22 mouse cellular contexts compared by ENCODE assay signal in the genomic region with DNA sequence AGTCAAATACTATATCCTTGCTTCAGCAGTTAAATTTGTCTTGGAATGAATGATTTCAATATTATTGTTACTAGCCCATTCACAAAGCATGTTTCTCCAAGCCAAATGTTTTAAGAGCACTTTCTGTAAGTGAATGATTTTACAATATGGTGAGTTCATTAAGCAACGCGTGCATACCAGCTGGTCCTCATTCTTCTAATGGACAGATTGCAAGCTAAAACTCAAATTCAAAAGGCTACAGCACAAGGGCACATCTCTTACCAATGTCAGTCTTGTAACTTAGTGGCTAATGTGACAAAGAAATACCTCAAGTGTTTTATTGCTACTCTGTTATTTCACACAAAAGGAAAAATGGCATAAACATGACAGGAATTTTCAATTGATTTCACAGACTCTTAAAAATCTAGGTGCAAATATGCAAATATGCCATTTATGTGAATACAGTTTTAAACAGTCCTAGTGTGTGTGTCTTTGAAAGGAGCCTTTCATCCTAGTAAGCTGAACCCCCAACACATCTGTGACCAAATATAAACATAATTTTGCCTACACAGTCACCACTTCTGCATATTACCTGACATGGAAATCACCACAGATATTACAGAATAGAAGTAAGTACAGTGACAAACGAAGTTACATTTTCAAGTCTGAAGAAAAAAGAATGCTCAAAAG.
A peak's percentile ranks its signal among the peaks of the same experiment; 100 is the strongest.
DNase-seq lines count a peak whose midpoint lies in the region; ATAC-seq and TF ChIP-seq lines count a peak whose summit lies in the region.
"Had no signal": no experiment of that assay in that cellular context is flagged by ENCODE, and none has a peak within 500 bp of the region (broad histone marks: within the 10 kb centered on the region; RNA-seq: fewer than 3 reads in every experiment).

No protein-coding gene starts in this region.

- H3K9me3 ChIP-seq in forebrain, embryonic 13.5 days (replicated peaks) = no peaks in the 10 kb centered on the region
- H3K9me3 ChIP-seq in forebrain, embryonic 11.5 days (ENCODE audit: control insufficient read depth, low read length) = no peaks in the 10 kb centered on the region
- H3K9me3 ChIP-seq: embryonic facial prominence, embryonic 15.5 days; heart, embryonic 13.5 days had no signal

- H3K36me3 ChIP-seq in forebrain, embryonic 13.5 days (ENCODE audit: poor library complexity, severe bottlenecking) = no peaks in the 10 kb centered on the region
- H3K36me3 ChIP-seq in forebrain, embryonic 11.5 days (ENCODE audit: control insufficient read depth, insufficient read depth, low read length) = no peaks in the 10 kb centered on the region
- H3K36me3 ChIP-seq: embryonic facial prominence, embryonic 15.5 days; heart, embryonic 13.5 days had no signal

- TF ChIP-seq POLR2A in brain, embryonic 14.5 days (IDR thresholded peaks at IDR 0.05; ENCODE audit: borderline replicate concordance, extremely low read depth, insufficient read depth, insufficient read length, poor library complexity, severe bottlenecking) = no peak

- 61% methylated on average over 3 of the region's 3 CpGs for WGBS in forebrain, embryonic 13.5 days
- 85% methylated on average over 3 of the region's 3 CpGs for WGBS in forebrain, embryonic 11.5 days

- no peaks in the 10 kb centered on the region for H3K4me1 ChIP-seq in forebrain, embryonic 13.5 days
- H3K4me1 ChIP-seq in forebrain, embryonic 11.5 days (replicated peaks; ENCODE audit: control insufficient read depth, insufficient read depth, low read length) = no peaks in the 10 kb centered on the region
- H3K4me1 ChIP-seq: embryonic facial prominence, embryonic 15.5 days; heart, embryonic 13.5 days had no signal

- no peak overlapping the region for H3K4me3 ChIP-seq in forebrain, embryonic 13.5 days
- H3K4me3 ChIP-seq in forebrain, embryonic 11.5 days (ENCODE audit: low read depth, low read length) = no peak overlapping the region
- H3K4me3 ChIP-seq: embryonic facial prominence, embryonic 15.5 days; erythroblast, embryonic 14.5 days; heart, embryonic 13.5 days had no signal

- ATAC-seq in forebrain, embryonic 13.5 days = peak; percentile 71
- no peak for ATAC-seq in forebrain, embryonic 11.5 days (replicated peaks; ENCODE audit: low FRiP score)
- ATAC-seq: hindbrain, embryonic 16.5 days; inflammation-experienced regulatory T-cells, adult 6 months; intestine, postnatal 0 days; Patski had no signal

- no peak overlapping the region for H3K9ac ChIP-seq in forebrain, embryonic 13.5 days
- H3K9ac ChIP-seq in forebrain, embryonic 11.5 days (ENCODE audit: low read length) = no peak overlapping the region
- H3K9ac ChIP-seq: embryonic facial prominence, embryonic 15.5 days; heart, embryonic 13.5 days had no signal

- DNase-seq in forebrain, embryonic 11.5 days (ENCODE audit: low spot score) = no peak
- DNase-seq in layer of hippocampus, adult 9-11 months = peak; percentile 4
- no peak for DNase-seq in layer of hippocampus, postnatal 36 days
- peak; percentile 76 for DNase-seq in brain, embryonic 14.5 days (ENCODE audit: low read depth)
- DNase-seq in frontal cortex, postnatal 36 days (ENCODE audit: low spot score in 2 of 2) = no peak
- no peak for DNase-seq in T-cell, adult 2 months (ENCODE audit: low spot score)
- DNase-seq: adrenal gland, adult 2 months; adrenal gland, postnatal 25 days; cerebellum, adult 2 months; cerebellum, postnatal 10 days; embryo, embryonic 11 days; gastrocnemius, postnatal 36 days; heart, adult 11 months; heart, postnatal 36 days had no signal

- H3K27me3 ChIP-seq in forebrain, embryonic 13.5 days = no peaks in the 10 kb centered on the region
- no peaks in the 10 kb centered on the region for H3K27me3 ChIP-seq in forebrain, embryonic 11.5 days (ENCODE audit: control insufficient read depth, insufficient read depth, low read length)
- H3K27me3 ChIP-seq: embryonic facial prominence, embryonic 15.5 days; heart, embryonic 13.5 days; Patski had no signal

- no peak overlapping the region for H3K27ac ChIP-seq in forebrain, embryonic 13.5 days
- no peak overlapping the region for H3K27ac ChIP-seq in forebrain, embryonic 11.5 days (ENCODE audit: low read depth, low read length)
- H3K27ac ChIP-seq: embryonic facial prominence, embryonic 15.5 days; heart, embryonic 13.5 days had no signal

- TF ChIP-seq CTCF in brain, embryonic 14.5 days (IDR thresholded peaks at IDR 0.05; ENCODE audit: borderline replicate concordance, extremely low read depth, insufficient read depth, insufficient read length) = no peak

- H3K4me2 ChIP-seq in forebrain, embryonic 13.5 days = no peak overlapping the region
- H3K4me2 ChIP-seq in forebrain, embryonic 11.5 days (ENCODE audit: low read depth, low read length, severe bottlenecking) = no peak overlapping the region
- H3K4me2 ChIP-seq: embryonic facial prominence, embryonic 15.5 days; heart, embryonic 13.5 days had no signal

Comparison
In these comparisons a context has a peak if more than half of its experiments do, and no peak if none do; other contexts are left out.
1. DNase-seq: peak in layer of hippocampus, adult 9-11 months (single experiment) and brain, embryonic 14.5 days (single experiment); none in forebrain, embryonic 11.5 days (single experiment), layer of hippocampus, postnatal 36 days (0 of 2), frontal cortex, postnatal 36 days (0 of 2) and T-cell, adult 2 months (single experiment).